Mouse (Mus musculus): Measurements from ENCODE around the gene Rhbdf1.
A peak's percentile ranks its signal among the peaks of the same experiment; 100 is the strongest.

Gene Rhbdf1

DNA sequence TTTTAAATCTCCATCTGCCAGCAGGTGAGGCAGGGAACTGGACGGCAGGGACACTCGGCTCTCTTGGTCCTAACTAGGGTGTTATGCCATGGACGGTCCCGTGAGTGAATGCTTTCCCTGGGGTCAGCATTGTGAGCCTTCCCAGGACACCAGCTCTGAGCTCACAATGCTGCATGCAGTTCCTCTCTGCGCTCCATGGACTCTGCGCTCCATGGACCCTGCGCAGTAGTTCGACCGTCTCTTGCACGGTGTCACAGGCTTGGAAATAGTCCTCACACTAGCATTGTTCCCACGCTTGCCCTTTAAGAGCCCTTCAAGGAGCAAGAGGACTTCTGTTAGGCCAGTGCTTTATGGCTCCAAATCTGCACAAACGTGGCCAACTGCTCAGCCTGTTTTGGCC, 33.2 kb downstream of the Rhbdf1 start:
- peak; percentile 2 for DNase-seq

GRCm38 (mm10) chr11:32187256-32187655, 34.8 kb downstream of the Rhbdf1 start:
- peak; percentile 24 for DNase-seq

- peak; percentile 1 for DNase-seq
These were observed 36.1 kb downstream of the Rhbdf1 start for GRCm38 (mm10) chr11:32186031-32186430.

GRCm38 (mm10) chr11:32184469-32184868, 37.6 kb downstream of the Rhbdf1 start:
- DNase-seq = peak; percentile 6

DNA sequence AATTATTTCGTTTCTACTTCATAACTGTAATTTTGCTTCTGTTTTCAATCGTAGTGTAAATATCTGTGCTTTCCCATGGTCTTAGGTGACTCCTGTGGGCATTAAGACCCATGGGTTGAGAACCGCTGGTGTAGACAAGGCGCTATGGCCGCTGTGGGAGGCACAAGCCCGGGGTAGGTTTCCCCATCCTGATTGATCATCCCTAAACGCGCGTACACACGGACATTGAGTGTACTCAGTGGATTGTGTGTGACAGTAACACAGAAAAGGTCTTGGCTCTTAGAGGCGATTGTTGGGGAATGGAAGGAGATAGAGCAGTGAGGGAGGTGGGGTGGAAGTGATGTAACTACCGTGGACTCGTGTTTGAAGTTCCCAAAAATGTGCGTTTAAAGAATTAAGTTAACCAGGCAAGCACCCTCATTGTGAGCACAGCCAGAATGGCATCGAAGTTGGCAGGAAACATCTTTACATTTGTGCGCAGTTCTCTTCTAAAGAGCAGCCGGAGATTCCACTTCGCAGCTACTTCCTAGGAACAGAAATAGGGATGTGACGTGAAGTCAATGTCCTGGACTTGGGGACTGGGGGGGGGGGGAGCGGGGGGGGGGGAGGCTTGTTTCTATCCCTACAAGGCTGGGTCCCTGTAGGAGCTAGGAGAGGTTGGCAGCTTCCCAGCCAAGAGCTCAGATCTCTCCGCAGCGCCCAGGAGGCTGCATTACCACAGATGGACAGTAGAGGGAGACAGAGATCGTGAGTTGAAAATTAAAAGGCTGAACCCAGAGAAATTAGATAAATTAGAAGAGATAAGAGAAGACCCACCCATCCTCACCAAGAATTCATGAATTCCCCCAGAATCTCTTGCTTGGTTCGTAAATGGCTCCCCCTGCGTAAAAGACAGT, 39.9 kb downstream of the Rhbdf1 start:
- DNase-seq = peak; percentile 83

DNA sequence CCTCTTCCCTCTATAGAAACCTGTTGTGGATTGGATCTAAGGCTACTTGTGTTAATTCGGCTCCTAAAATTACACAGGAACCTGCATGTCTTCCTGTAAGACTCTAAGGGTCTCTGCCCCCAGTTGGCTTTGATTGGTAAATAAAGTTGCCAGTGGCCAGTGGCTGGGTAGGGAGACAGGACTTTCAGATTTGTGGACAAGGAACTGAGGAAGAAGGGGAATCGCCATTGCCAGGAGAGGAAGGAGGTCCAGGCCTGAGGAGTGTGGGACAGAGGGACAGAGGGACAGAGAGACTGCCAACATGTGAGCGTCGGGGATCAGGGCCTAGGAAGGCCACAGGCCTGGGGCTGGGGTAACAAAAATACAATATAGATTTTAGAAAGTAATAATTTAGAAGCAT, 40.9 kb downstream of the Rhbdf1 start:
- DNase-seq = peak; percentile 3

DNA sequence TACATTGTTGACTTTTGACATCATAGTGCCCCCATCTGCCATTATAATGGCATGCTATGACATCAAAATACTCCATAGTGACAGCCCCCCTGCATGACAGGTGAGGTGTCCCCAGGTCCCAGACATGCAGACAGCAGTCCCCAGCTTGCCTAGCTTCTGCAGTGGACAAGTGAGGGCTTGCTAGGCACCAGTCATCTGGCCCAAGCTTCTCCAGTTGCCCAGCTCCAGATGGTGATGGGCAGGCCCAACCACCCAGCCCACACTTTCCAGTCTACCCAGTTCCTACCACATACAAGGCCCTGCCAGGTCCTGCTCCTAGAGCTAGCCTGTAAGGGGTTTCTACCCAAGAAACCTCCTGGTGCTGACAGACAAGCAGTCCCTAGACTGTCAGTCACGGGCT, 43.6 kb downstream of the Rhbdf1 start:
- peak; percentile 3 for DNase-seq

GRCm38 (mm10) chr11:32166683-32167082, 55.4 kb downstream of the Rhbdf1 start:
- no peak for DNase-seq

GRCm38 (mm10) chr11:32161922-32162804, 59.9 kb downstream of the Rhbdf1 start:
- peak; percentile 97 for DNase-seq

DNA sequence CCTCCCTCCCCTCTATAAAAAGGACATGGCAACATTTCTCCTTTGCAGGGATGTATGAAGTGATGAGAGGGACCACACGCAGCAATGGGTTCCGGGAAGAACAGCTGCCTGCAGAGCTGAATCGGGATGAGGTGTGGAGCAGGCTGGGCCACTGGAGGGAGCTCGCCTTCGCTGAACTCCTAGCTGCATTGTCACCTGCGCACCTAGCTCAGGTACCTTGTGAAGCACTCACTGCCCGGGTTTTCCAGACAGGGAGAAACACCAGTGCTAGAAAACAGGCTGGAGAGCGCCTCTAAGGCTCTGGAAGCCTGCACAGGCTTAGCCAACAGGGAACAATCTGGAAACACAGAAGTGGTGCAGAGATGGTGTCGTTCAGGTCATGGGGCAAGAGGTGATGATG, 60.6 kb downstream of the Rhbdf1 start:
- DNase-seq = peak; percentile 57

GRCm38 (mm10) chr11:32160341-32160740, 61.8 kb downstream of the Rhbdf1 start:
- no peak for DNase-seq

Measured in thymus, postnatal 4 days (tissue).